Comparison of ENCODE assay signal across 14 mouse cellular contexts in genomic region chr6:90761301-90762056, GRCm38 (mm10).
DNase-seq lines count a peak whose midpoint lies in the region; ATAC-seq lines count a peak whose summit lies in the region.
"Had no signal": no experiment of that assay in that cellular context is flagged by ENCODE, and none has a peak within 500 bp of the region (broad histone marks: within the 10 kb centered on the region; RNA-seq: fewer than 3 reads in every experiment).

No protein-coding gene starts in this region.

- H3K4me1 ChIP-seq in heart, embryonic 11.5 days (ENCODE audit: control insufficient read depth, insufficient read depth, low read length) = peaks cover 37% of the 10 kb centered on the region
- peaks cover 15% of the 10 kb centered on the region for H3K4me1 ChIP-seq in lung, embryonic 16.5 days (replicated peaks; ENCODE audit: control insufficient read depth, insufficient read depth, low read length)
- peaks cover 21% of the 10 kb centered on the region for H3K4me1 ChIP-seq in kidney, embryonic 16.5 days (ENCODE audit: insufficient read depth, low read length)

- no peak for ATAC-seq in heart, embryonic 11.5 days (replicated peaks; ENCODE audit: insufficient number of reproducible peaks, low FRiP score, low TSS enrichment)
- peak; percentile 13; the same call in 1 of the 2 replicates for ATAC-seq in lung, embryonic 16.5 days (ENCODE audit: low read depth)
- no peak for ATAC-seq in kidney, embryonic 16.5 days (ENCODE audit: low FRiP score, low TSS enrichment)
- ATAC-seq: intestine, postnatal 0 days had no signal

- no peaks in the 10 kb centered on the region for H3K36me3 ChIP-seq in heart, embryonic 11.5 days (ENCODE audit: control insufficient read depth, insufficient read depth, low read length)
- H3K36me3 ChIP-seq in lung, embryonic 16.5 days (ENCODE audit: control insufficient read depth, insufficient read depth, low read length) = no peaks in the 10 kb centered on the region
- H3K36me3 ChIP-seq in kidney, embryonic 16.5 days (ENCODE audit: insufficient read depth, low read length) = no peaks in the 10 kb centered on the region
- H3K36me3 ChIP-seq: G1E; heart, embryonic 13.5 days; liver, embryonic 13.5 days had no signal

- no peak overlapping the region for H3K4me2 ChIP-seq in heart, embryonic 11.5 days
- no peak overlapping the region for H3K4me2 ChIP-seq in lung, embryonic 16.5 days (ENCODE audit: low read depth, low read length)
- H3K4me2 ChIP-seq in kidney, embryonic 16.5 days (replicated peaks; ENCODE audit: low read depth, low read length) = no peak overlapping the region
- H3K4me2 ChIP-seq: heart, embryonic 13.5 days; liver, embryonic 13.5 days had no signal

- 0 out of 2 replicates have a peak overlapping the region, but pooled peaks have one; percentile 22 for H3K9ac ChIP-seq in heart, embryonic 11.5 days (ENCODE audit: low read depth, low read length)
- H3K9ac ChIP-seq in lung, embryonic 16.5 days (ENCODE audit: low read length) = no peak overlapping the region
- H3K9ac ChIP-seq in kidney, embryonic 16.5 days (replicated peaks; ENCODE audit: low read length) = no peak overlapping the region
- H3K9ac ChIP-seq: heart, embryonic 13.5 days; liver, embryonic 13.5 days had no signal

- no peaks in the 10 kb centered on the region for H3K27me3 ChIP-seq in heart, embryonic 11.5 days (ENCODE audit: control insufficient read depth, insufficient read depth, low read length)
- H3K27me3 ChIP-seq in lung, embryonic 16.5 days (ENCODE audit: control insufficient read depth, insufficient read depth, low read depth, low read length) = no peaks in the 10 kb centered on the region
- H3K27me3 ChIP-seq in kidney, embryonic 16.5 days (ENCODE audit: insufficient read depth, low read length) = no peaks in the 10 kb centered on the region
- H3K27me3 ChIP-seq: heart, embryonic 13.5 days; liver, embryonic 13.5 days had no signal

- DNase-seq in heart, postnatal 25 days (ENCODE audit: low spot score) = no peak
- DNase-seq in NIH3T3 (ENCODE audit: low read depth) = peak; percentile 71
- peak; percentile 49 for DNase-seq in gastrocnemius, adult 18-20 months (ENCODE audit: low spot score)
- no peak for DNase-seq in natural killer cell, adult 2 months (ENCODE audit: low spot score in 2 of 2)
- DNase-seq in cerebellum, adult 18-20 months = no peak
- DNase-seq: adrenal gland, postnatal 25 days; liver, embryonic 13.5 days; thymus, postnatal 4 days had no signal

- intact Hi-C loops in heart, postnatal 25 days (cut with DNase I) = loop anchor here (2.0 kb wide), 1 partner anchor 23 kb away; no protein-coding TSS in a partner anchor

- H3K9me3 ChIP-seq in heart, embryonic 11.5 days (replicated peaks; ENCODE audit: control insufficient read depth, low read length) = no peaks in the 10 kb centered on the region
- no peaks in the 10 kb centered on the region for H3K9me3 ChIP-seq in lung, embryonic 16.5 days (ENCODE audit: control insufficient read depth, low read length)
- no peaks in the 10 kb centered on the region for H3K9me3 ChIP-seq in kidney, embryonic 16.5 days (ENCODE audit: low read length)
- H3K9me3 ChIP-seq: G1E; heart, embryonic 13.5 days; liver, embryonic 13.5 days had no signal

- H3K27ac ChIP-seq in heart, embryonic 11.5 days (ENCODE audit: low read depth, low read length) = no peak overlapping the region
- 0 out of 2 replicates have a peak overlapping the region, but pooled peaks have one; percentile 15 for H3K27ac ChIP-seq in lung, embryonic 16.5 days (ENCODE audit: low read length)
- no peak overlapping the region for H3K27ac ChIP-seq in kidney, embryonic 16.5 days (ENCODE audit: low read length)
- H3K27ac ChIP-seq: heart, embryonic 13.5 days; liver, embryonic 13.5 days had no signal

- no peak overlapping the region for H3K4me3 ChIP-seq in heart, embryonic 11.5 days (ENCODE audit: low read depth, low read length)
- no peak overlapping the region for H3K4me3 ChIP-seq in lung, embryonic 16.5 days (ENCODE audit: low read length)
- H3K4me3 ChIP-seq in kidney, embryonic 16.5 days (ENCODE audit: low read length) = no peak overlapping the region
- H3K4me3 ChIP-seq: heart, embryonic 13.5 days; liver, embryonic 13.5 days had no signal

- WGBS in heart, embryonic 11.5 days (ENCODE audit: insufficient replicate concordance) = 86% methylated on average over 4 of the region's 4 CpGs
- 68% methylated on average over 4 of the region's 4 CpGs for WGBS in lung, embryonic 16.5 days
- WGBS in kidney, embryonic 16.5 days = 77% methylated on average over 4 of the region's 4 CpGs

Comparison
In these comparisons a context has a peak if more than half of its experiments do, and no peak if none do; other contexts are left out.
1. DNase-seq: peak in NIH3T3 (single experiment) and gastrocnemius, adult 18-20 months (single experiment); none in heart, postnatal 25 days (single experiment), natural killer cell, adult 2 months (0 of 2) and cerebellum, adult 18-20 months (0 of 2).